In the genomic region with DNA sequence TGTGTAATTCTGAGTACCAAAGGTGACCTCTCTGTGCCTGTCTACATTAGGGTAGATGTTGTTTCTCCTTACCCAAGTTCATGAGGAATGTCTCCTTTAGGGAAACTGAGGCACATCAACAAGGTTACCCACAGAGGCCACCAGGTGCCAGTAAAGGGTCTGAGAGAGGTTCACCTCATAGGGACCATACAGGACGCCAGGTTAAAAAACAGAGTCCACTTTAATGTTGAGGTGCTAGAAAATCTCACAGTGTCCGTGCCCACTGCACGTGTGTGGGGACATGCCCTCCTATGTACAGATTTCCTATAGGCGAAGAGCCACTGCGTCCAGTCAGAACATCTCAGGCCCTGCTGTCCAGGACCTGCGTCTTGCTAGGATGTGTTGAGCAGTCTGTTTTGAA, we compare ENCODE assay signal across 32 mouse cellular contexts. TPM values are rescaled to one million over a fixed set of nuclear protein-coding genes. Genes with fewer than 3 reads are reported as not detected.
DNase-seq lines count a peak whose midpoint lies in the region; ATAC-seq and TF ChIP-seq lines count a peak whose summit lies in the region.
"Had no signal": no experiment of that assay in that cellular context is flagged by ENCODE, and none has a peak within 500 bp of the region (broad histone marks: within the 10 kb centered on the region; RNA-seq: fewer than 3 reads in every experiment).

No protein-coding gene starts in this region.

- peak overlapping the region; percentile 96 for H3K27ac ChIP-seq in heart, adult 2 months
- H3K27ac ChIP-seq in heart, embryonic 12.5 days (ENCODE audit: poor library complexity, severe bottlenecking), result peak overlapping the region; percentile 94
- H3K27ac ChIP-seq in heart, embryonic 14.5 days (replicated peaks in 1 of 2; ENCODE audit: control insufficient read depth in 1 of 2, insufficient read depth in 1 of 2, low read depth in 2 of 2, low read length in 2 of 2), result peak overlapping the region; percentile 15 to 91; a peak in 3 of 4 replicates
- no peak overlapping the region for H3K27ac ChIP-seq in stomach, postnatal 0 days (replicated peaks)
- no peak overlapping the region for H3K27ac ChIP-seq in liver, postnatal 0 days (ENCODE audit: low read depth)
- H3K27ac ChIP-seq: embryonic facial prominence, embryonic 12.5 days; hindbrain, embryonic 13.5 days; liver, embryonic 15.5 days; lung, embryonic 15.5 days; midbrain, embryonic 10.5 days had no signal

- intact Hi-C loops in heart, adult 2 months (cut with DNase I), result loop anchor here (1.0 kb wide), 1 partner anchor 19 kb away; no protein-coding TSS in a partner anchor

- H3K9ac ChIP-seq in heart, adult 2 months (ENCODE audit: low read depth, low read length), result no peak overlapping the region
- H3K9ac ChIP-seq in heart, embryonic 12.5 days, result peak overlapping the region; percentile 61
- H3K9ac ChIP-seq in heart, embryonic 14.5 days (ENCODE audit: low read length), result peak overlapping the region; percentile 69
- no peak overlapping the region for H3K9ac ChIP-seq in stomach, postnatal 0 days (ENCODE audit: low read length)
- H3K9ac ChIP-seq in liver, postnatal 0 days (replicated peaks), result no peak overlapping the region
- H3K9ac ChIP-seq: embryonic facial prominence, embryonic 12.5 days; forebrain, postnatal 0 days; hindbrain, embryonic 13.5 days; liver, embryonic 15.5 days; lung, embryonic 15.5 days had no signal

- no peaks in the 10 kb centered on the region for H3K36me3 ChIP-seq in heart, adult 2 months (ENCODE audit: control insufficient read depth, insufficient read depth, low read length)
- no peaks in the 10 kb centered on the region for H3K36me3 ChIP-seq in heart, embryonic 12.5 days
- H3K36me3 ChIP-seq in heart, embryonic 14.5 days (ENCODE audit: control insufficient read depth, insufficient read depth, low read length), result peaks cover 3% of the 10 kb centered on the region; the same call in 1 of the 2 replicates
- no peaks in the 10 kb centered on the region for H3K36me3 ChIP-seq in stomach, postnatal 0 days (ENCODE audit: control insufficient read depth, insufficient read depth, low read length)
- no peaks in the 10 kb centered on the region for H3K36me3 ChIP-seq in liver, postnatal 0 days (replicated peaks; ENCODE audit: insufficient read depth, low read length)
- H3K36me3 ChIP-seq: embryonic facial prominence, embryonic 12.5 days; hindbrain, embryonic 13.5 days; liver, embryonic 15.5 days; lung, embryonic 15.5 days; midbrain, embryonic 10.5 days had no signal

- H3K4me2 ChIP-seq in heart, embryonic 12.5 days, result no peak overlapping the region
- H3K4me2 ChIP-seq in heart, embryonic 14.5 days (ENCODE audit: low read length), result peak overlapping the region; percentile 50
- H3K4me2 ChIP-seq in stomach, postnatal 0 days (replicated peaks; ENCODE audit: low read depth), result no peak overlapping the region
- no peak overlapping the region for H3K4me2 ChIP-seq in liver, postnatal 0 days (ENCODE audit: low read depth, low read length)
- H3K4me2 ChIP-seq: embryonic facial prominence, embryonic 12.5 days; hindbrain, embryonic 13.5 days; liver, embryonic 15.5 days; lung, embryonic 15.5 days had no signal

- H3K9me3 ChIP-seq in heart, embryonic 12.5 days (replicated peaks), result no peaks in the 10 kb centered on the region
- no peaks in the 10 kb centered on the region for H3K9me3 ChIP-seq in heart, embryonic 14.5 days (ENCODE audit: control insufficient read depth, low read length)
- H3K9me3 ChIP-seq in stomach, postnatal 0 days (ENCODE audit: control insufficient read depth, low read length), result no peaks in the 10 kb centered on the region
- H3K9me3 ChIP-seq in liver, postnatal 0 days (ENCODE audit: low read length), result no peaks in the 10 kb centered on the region
- H3K9me3 ChIP-seq: embryonic facial prominence, embryonic 12.5 days; hindbrain, embryonic 13.5 days; liver, embryonic 15.5 days; lung, embryonic 15.5 days; midbrain, embryonic 10.5 days had no signal

- peak; percentile 3; the same call in 1 of the 2 replicates for TF ChIP-seq POLR2A in heart, adult 2 months (IDR thresholded peaks at IDR 0.05; ENCODE audit: insufficient read depth, low read depth, low read length)

- no peak for DNase-seq in heart, adult 2 months
- DNase-seq in heart, postnatal 4 days, result no peak
- DNase-seq in stomach, postnatal 0 days (ENCODE audit: low spot score), result no peak
- no peak for DNase-seq in liver, postnatal 0 days
- DNase-seq: adrenal gland, postnatal 36 days; gastrocnemius, postnatal 10 days had no signal

- H3K79me2 ChIP-seq in heart, adult 2 months (replicated peaks; ENCODE audit: control insufficient read depth, insufficient read depth, low read length), result no peaks in the 10 kb centered on the region

- H3K4me1 ChIP-seq in heart, adult 2 months (ENCODE audit: control insufficient read depth, insufficient read depth, low read length), result no peaks in the 10 kb centered on the region
- peaks cover 64% of the 10 kb centered on the region for H3K4me1 ChIP-seq in heart, embryonic 12.5 days (replicated peaks)
- peaks cover 44 to 58% of the 10 kb centered on the region in 2 experiments for H3K4me1 ChIP-seq in heart, embryonic 14.5 days (ENCODE audit: control insufficient read depth in 2 of 2, insufficient read depth in 2 of 2, low read length in 2 of 2)
- H3K4me1 ChIP-seq in stomach, postnatal 0 days (replicated peaks; ENCODE audit: control insufficient read depth, insufficient read depth), result no peaks in the 10 kb centered on the region
- H3K4me1 ChIP-seq in liver, postnatal 0 days (ENCODE audit: insufficient read depth), result peaks cover 7% of the 10 kb centered on the region

- no peak for TF ChIP-seq CTCF in heart, adult 2 months (IDR thresholded peaks at IDR 0.05)
- TF ChIP-seq CTCF in stomach, postnatal 0 days (IDR thresholded peaks at IDR 0.05; ENCODE audit: low read depth), result 0 out of 2 replicates have a peak, but pooled peaks have one; percentile 4
- TF ChIP-seq CTCF in liver, postnatal 0 days (IDR thresholded peaks at IDR 0.05; ENCODE audit: low read depth), result no peak

- TF ChIP-seq EP300 in heart, adult 2 months (IDR thresholded peaks at IDR 0.05; ENCODE audit: insufficient read depth, low read depth, low read length), result peak; percentile 77; the same call in 1 of the 2 replicates
- no peak for TF ChIP-seq EP300 in stomach, postnatal 0 days (optimal IDR thresholded peaks at IDR 0.05)
- TF ChIP-seq EP300 in liver, postnatal 0 days (IDR thresholded peaks at IDR 0.05; ENCODE audit: low read depth), result no peak

- H3K27me3 ChIP-seq in heart, adult 2 months (ENCODE audit: control insufficient read depth, insufficient read depth, low read length), result no peaks in the 10 kb centered on the region; the same call in 1 of the 2 replicates
- peaks cover 18% of the 10 kb centered on the region; the same call in 1 of the 2 replicates for H3K27me3 ChIP-seq in heart, embryonic 12.5 days (replicated peaks)
- H3K27me3 ChIP-seq in heart, embryonic 14.5 days (ENCODE audit: control insufficient read depth, insufficient read depth, low read length), result peaks cover 6% of the 10 kb centered on the region; the same call in 1 of the 2 replicates
- no peaks in the 10 kb centered on the region for H3K27me3 ChIP-seq in stomach, postnatal 0 days (ENCODE audit: control insufficient read depth, insufficient read depth, low read length)
- H3K27me3 ChIP-seq in liver, postnatal 0 days (ENCODE audit: insufficient read depth, low read length), result peaks cover 22% of the 10 kb centered on the region

- no peak overlapping the region for H3K4me3 ChIP-seq in heart, adult 2 months
- no peak overlapping the region for H3K4me3 ChIP-seq in heart, embryonic 12.5 days
- no peak overlapping the region for H3K4me3 ChIP-seq in heart, embryonic 14.5 days (ENCODE audit: control insufficient read depth in 1 of 2, insufficient read depth in 1 of 2, low read depth in 1 of 2, low read length in 2 of 2)
- no peak overlapping the region for H3K4me3 ChIP-seq in stomach, postnatal 0 days (ENCODE audit: low read depth, low read length)
- H3K4me3 ChIP-seq in liver, postnatal 0 days (ENCODE audit: low read depth, low read length), result no peak overlapping the region
- H3K4me3 ChIP-seq: embryonic facial prominence, embryonic 12.5 days; hindbrain, embryonic 13.5 days; liver, embryonic 15.5 days; lung, embryonic 15.5 days; midbrain, embryonic 10.5 days had no signal

- 52% methylated on average over 6 of the region's 6 CpGs for WGBS in heart, adult 2 months
- WGBS in heart, embryonic 12.5 days, result 77% methylated on average over 6 of the region's 6 CpGs
- WGBS in heart, embryonic 14.5 days, result 71% methylated on average over 6 of the region's 6 CpGs
- WGBS in stomach, postnatal 0 days, result 86% methylated on average over 6 of the region's 6 CpGs
- WGBS in liver, postnatal 0 days (ENCODE audit: insufficient replicate concordance), result 80% methylated on average over 6 of the region's 6 CpGs

- ATAC-seq in heart, embryonic 12.5 days (ENCODE audit: insufficient number of reproducible peaks, low FRiP score), result no peak
- ATAC-seq in heart, embryonic 14.5 days (ENCODE audit: insufficient number of reproducible peaks, insufficient read depth, low FRiP score, low read depth), result no peak
- ATAC-seq in stomach, postnatal 0 days (ENCODE audit: low FRiP score, low TSS enrichment), result no peak
- ATAC-seq in liver, postnatal 0 days, result no peak
- ATAC-seq: activated CD4-positive, CD25-positive, alpha-beta regulatory T cell, adult 4 months; forebrain, postnatal 0 days; intestine, embryonic 16.5 days; midbrain, embryonic 16.5 days had no signal

RNA-seq across cellular contexts. Expression of gene Nmrk2, which starts 2.9 kb away (rescaled TPM):
- total RNA-seq in heart, adult 2 months (2021), result 1 to 10 TPM; 8.7 to 8.8 TPM
- polyA plus RNA-seq in heart, adult 2 months (2012; rRNA removed), result 4.7 and 6.3 TPM in 2 replicates
- 10 to 100 TPM; 44.1 to 74.9 TPM for total RNA-seq in heart, postnatal 4 days (2021)
- polyA plus RNA-seq in heart, embryonic 12.5 days (2016; fragmentation: Nextera tagmentation; extraction: Ambion mirVana), result 3.9 and 4.9 TPM in 2 replicates
- 7.4 and 8.3 TPM in 2 replicates for polyA plus RNA-seq in heart, embryonic 14.5 days (2014; fragmentation: Nextera tagmentation; extraction: Ambion mirVana)
- polyA plus RNA-seq in stomach, postnatal 0 days (2015; fragmentation: Nextera tagmentation; extraction: Ambion mirVana), result 0.07 TPM in 1 of 2 replicates, not detected in the other
- not detected in 2 replicates for polyA plus RNA-seq in liver, postnatal 0 days (2015; fragmentation: Nextera tagmentation; extraction: Ambion mirVana)
- total RNA-seq: adrenal gland, adult 2 months; adrenal gland, postnatal 36 days; CH12.LX; ES-E14; forebrain, postnatal 0 days; granulocyte monocyte progenitor cell, adult 5-6 weeks; left cerebral cortex, postnatal 10 days; megakaryocyte progenitor cell, adult 5-6 weeks had no signal
- polyA plus RNA-seq: adrenal gland, adult 2 months; forebrain, embryonic 11.5 days; forebrain, postnatal 0 days; intestine, embryonic 16.5 days; large intestine, adult 2 months; liver, adult 2 months; midbrain, embryonic 10.5 days; midbrain, embryonic 16.5 days; neural tube, embryonic 14.5 days; small intestine, adult 2 months had no signal

RNA-seq across cellular contexts. Expression of gene 4930442H23Rik, which starts 15.3 kb away (rescaled TPM):
- not detected for total RNA-seq in heart, adult 2 months (2021)
- polyA plus RNA-seq in heart, adult 2 months (2012; rRNA removed), result not detected in 2 replicates
- not detected for total RNA-seq in heart, postnatal 4 days (2021)
- 0.18 TPM in 1 of 2 replicates, not detected in the other for polyA plus RNA-seq in heart, embryonic 12.5 days (2016; fragmentation: Nextera tagmentation; extraction: Ambion mirVana)
- not detected in 2 replicates for polyA plus RNA-seq in heart, embryonic 14.5 days (2014; fragmentation: Nextera tagmentation; extraction: Ambion mirVana)
- 0.07 TPM in 1 of 2 replicates, not detected in the other for polyA plus RNA-seq in stomach, postnatal 0 days (2015; fragmentation: Nextera tagmentation; extraction: Ambion mirVana)
- polyA plus RNA-seq in liver, postnatal 0 days (2015; fragmentation: Nextera tagmentation; extraction: Ambion mirVana), result not detected in 2 replicates
- total RNA-seq: adrenal gland, adult 2 months; adrenal gland, postnatal 36 days; CH12.LX; forebrain, postnatal 0 days; gastrocnemius, postnatal 10 days; granulocyte monocyte progenitor cell, adult 5-6 weeks; heart, postnatal 36 days; left cerebral cortex, postnatal 10 days; liver, adult 2 months; megakaryocyte progenitor cell, adult 5-6 weeks had no signal
- polyA plus RNA-seq: activated CD4-positive, CD25-positive, alpha-beta regulatory T cell, adult 4 months; brain, embryonic 14.5 days; embryonic facial prominence, embryonic 12.5 days; forebrain, embryonic 11.5 days; intestine, embryonic 16.5 days; large intestine, adult 2 months; limb, embryonic 11.5 days; liver, adult 2 months; midbrain, embryonic 16.5 days; neural tube, embryonic 14.5 days; small intestine, adult 2 months; stomach, embryonic 14.5 days had no signal

RNA-seq across cellular contexts. Expression of gene Dapk3, which starts 16.2 kb away (rescaled TPM):
- 10 to 100 TPM; 27.8 to 29.0 TPM for total RNA-seq in heart, adult 2 months (2021)
- polyA plus RNA-seq in heart, adult 2 months (2012; rRNA removed), result 30.6 and 35.5 TPM in 2 replicates
- total RNA-seq in heart, postnatal 4 days (2021), result 10 to 100 TPM; 41.9 to 45.7 TPM
- 62.8 and 69.0 TPM in 2 replicates for polyA plus RNA-seq in heart, embryonic 12.5 days (2016; fragmentation: Nextera tagmentation; extraction: Ambion mirVana)
- polyA plus RNA-seq in heart, embryonic 14.5 days (2014; fragmentation: Nextera tagmentation; extraction: Ambion mirVana), result 41.5 and 51.0 TPM in 2 replicates
- polyA plus RNA-seq in stomach, postnatal 0 days (2015; fragmentation: Nextera tagmentation; extraction: Ambion mirVana), result 44.6 and 51.8 TPM in 2 replicates
- 15.3 and 17.2 TPM in 2 replicates for polyA plus RNA-seq in liver, postnatal 0 days (2015; fragmentation: Nextera tagmentation; extraction: Ambion mirVana)

RNA-seq across cellular contexts. Expression of gene Eef2, which starts 22.6 kb away (rescaled TPM):
- total RNA-seq in heart, adult 2 months (2021), result 1,000 to 10,000 TPM; 1,027 to 1,244 TPM
- 887 and 1,187 TPM in 2 replicates for polyA plus RNA-seq in heart, adult 2 months (2012; rRNA removed)
- 1,000 to 10,000 TPM; 1,326 to 1,351 TPM for total RNA-seq in heart, postnatal 4 days (2021)
- polyA plus RNA-seq in heart, embryonic 12.5 days (2016; fragmentation: Nextera tagmentation; extraction: Ambion mirVana), result 408 and 433 TPM in 2 replicates
- polyA plus RNA-seq in heart, embryonic 14.5 days (2014; fragmentation: Nextera tagmentation; extraction: Ambion mirVana), result 331 and 337 TPM in 2 replicates
- 337 and 380 TPM in 2 replicates for polyA plus RNA-seq in stomach, postnatal 0 days (2015; fragmentation: Nextera tagmentation; extraction: Ambion mirVana)
- 310 and 313 TPM in 2 replicates for polyA plus RNA-seq in liver, postnatal 0 days (2015; fragmentation: Nextera tagmentation; extraction: Ambion mirVana)

RNA-seq across cellular contexts. Expression of gene Pias4, which starts 31.3 kb away (rescaled TPM):
- 10 to 100 TPM; 14.1 to 16.5 TPM for total RNA-seq in heart, adult 2 months (2021)
- 22.3 and 23.3 TPM in 2 replicates for polyA plus RNA-seq in heart, adult 2 months (2012; rRNA removed)
- 10 to 100 TPM; 17.5 to 18.6 TPM for total RNA-seq in heart, postnatal 4 days (2021)
- 36.0 and 36.1 TPM in 2 replicates for polyA plus RNA-seq in heart, embryonic 12.5 days (2016; fragmentation: Nextera tagmentation; extraction: Ambion mirVana)
- 33.5 and 34.0 TPM in 2 replicates for polyA plus RNA-seq in heart, embryonic 14.5 days (2014; fragmentation: Nextera tagmentation; extraction: Ambion mirVana)
- polyA plus RNA-seq in stomach, postnatal 0 days (2015; fragmentation: Nextera tagmentation; extraction: Ambion mirVana), result 18.7 and 20.9 TPM in 2 replicates
- polyA plus RNA-seq in liver, postnatal 0 days (2015; fragmentation: Nextera tagmentation; extraction: Ambion mirVana), result 14.6 and 16.1 TPM in 2 replicates

Comparison
In these comparisons a context has a peak if more than half of its experiments do, and no peak if none do; other contexts are left out.
1. H3K9ac ChIP-seq: peak in heart, embryonic 12.5 days (single experiment) and heart, embryonic 14.5 days (single experiment); none in heart, adult 2 months (single experiment), stomach, postnatal 0 days (single experiment) and liver, postnatal 0 days (single experiment).
2. H3K27ac ChIP-seq: peak in heart, adult 2 months (single experiment), heart, embryonic 12.5 days (single experiment) and heart, embryonic 14.5 days (2 of 2); none in stomach, postnatal 0 days (single experiment) and liver, postnatal 0 days (single experiment).